Mouse (Mus musculus): Measurements from ENCODE around the gene Gps2.

Gene Gps2

GRCm38 (mm10) chr11:69965271-69966005 is 51.8 kb downstream of the Gps2 start:
- peak; percentile 89 for DNase-seq (ENCODE audit: low spot score)

Data from lung, postnatal 25 days (tissue).